Mouse (Mus musculus): ENCODE measurements around the gene Nupr1l. TPM values are rescaled to one million over a fixed set of nuclear protein-coding genes. Genes with fewer than 3 reads are reported as not detected.
"Not testable (repeated sequence)": the region's sequence is repeated elsewhere in the genome, so short reads cannot be mapped to it uniquely, and the experiment has no call there.

Nupr1l gene
- polyA plus RNA-seq, 1 experiment from 2014 or later, result 0.29 TPM

- 6% methylated on average over 10 of the region's 10 CpGs for WGBS (ENCODE audit: insufficient replicate concordance)
- H3K36me3 ChIP-seq (replicated peaks), result peaks cover 33% of the 10 kb centered on the region
- peak overlapping the region; percentile 86 for H3K4me3 ChIP-seq (replicated peaks)
- H3K27me3 ChIP-seq, result no peaks in the 10 kb centered on the region
- peaks cover 20% of the 10 kb centered on the region for H3K4me1 ChIP-seq (replicated peaks)
- peak overlapping the region; percentile 98 for H3K27ac ChIP-seq (replicated peaks)
- H3K9me3 ChIP-seq (replicated peaks), result no peaks in the 10 kb centered on the region
- H3K4me2 ChIP-seq, result peak overlapping the region; percentile 78
- peak overlapping the region; percentile 91 for H3K9ac ChIP-seq
- no peak for ATAC-seq (ENCODE audit: insufficient read depth)
These were observed 22.1 kb upstream of the Nupr1l start for GRCm38 (mm10) chr5:129886271-129886670.

- Histone ChIP-seq H3K4me1 (replicated peaks) (peaks cover 20% of the 10 kb centered on the region), H3K9me3 (replicated peaks) (no peaks in the 10 kb centered on the region), H3K9ac (peak within 1 kb of the TSS; percentile 91), H3K27ac (replicated peaks) (peak within 1 kb of the TSS; percentile 98), H3K36me3 (replicated peaks) (peaks cover 25% of the 10 kb centered on the region), H3K4me3 (replicated peaks) (peak within 1 kb of the TSS; percentile 86), H3K27me3 (no peaks in the 10 kb centered on the region), H3K4me2 (peak within 1 kb of the TSS; percentile 78)
- under 1% methylated on average over 46 of the region's 46 CpGs for WGBS (ENCODE audit: insufficient replicate concordance)
- ATAC-seq (ENCODE audit: insufficient read depth), result peak; percentile 99
These were observed 21.3 kb upstream of the Nupr1l start, which contains the start of gene Chchd2 for GRCm38 (mm10) chr5:129886911-129887636. Chchd2 (minus strand) TSS chr5:129887470.

GRCm38 (mm10) chr5:129890390-129890789 lies 17.9 kb upstream of the Nupr1l start:
- H3K9me3 ChIP-seq (replicated peaks); H3K4me2 ChIP-seq; H3K27me3 ChIP-seq; H3K36me3 ChIP-seq (replicated peaks); H3K4me3 ChIP-seq (replicated peaks); H3K27ac ChIP-seq (replicated peaks); ATAC-seq (ENCODE audit: insufficient read depth); H3K9ac ChIP-seq: not testable (repeated sequence)
- peaks cover 20% of the 10 kb centered on the region for H3K4me1 ChIP-seq (replicated peaks)
- WGBS (ENCODE audit: insufficient replicate concordance), result 55% methylated on average over 7 of the region's 7 CpGs

- ATAC-seq (ENCODE audit: insufficient read depth), result peak; percentile 98
- Histone ChIP-seq H3K9ac (peak within 1 kb of the TSS; percentile 49), H3K36me3 (replicated peaks) (no peaks in the 10 kb centered on the region), H3K4me2 (peak within 1 kb of the TSS; percentile 96), H3K4me1 (replicated peaks) (peaks cover 17% of the 10 kb centered on the region), H3K27me3 (no peaks in the 10 kb centered on the region), H3K4me3 (replicated peaks) (peak within 1 kb of the TSS; percentile 64), H3K9me3 (replicated peaks) (no peaks in the 10 kb centered on the region), H3K27ac (replicated peaks) (no peak within 1 kb of the TSS)
- 2% methylated on average over 44 of the region's 44 CpGs for WGBS (ENCODE audit: insufficient replicate concordance)
These were observed 12.9 kb upstream of the Nupr1l start, which contains the start of gene Zbed5 for GRCm38 (mm10) chr5:129895198-129896088. Zbed5 (plus strand) TSS chr5:129895723.

- no peak within 1 kb of the TSS for H3K9ac ChIP-seq
- H3K27ac ChIP-seq (replicated peaks), result no peak within 1 kb of the TSS
- peaks cover 17% of the 10 kb centered on the region for H3K4me1 ChIP-seq (replicated peaks)
- WGBS (ENCODE audit: insufficient replicate concordance), result 85% methylated on average over 1 of the region's 1 CpGs
- no peaks in the 10 kb centered on the region for H3K9me3 ChIP-seq (replicated peaks)
- H3K36me3 ChIP-seq (replicated peaks), result no peaks in the 10 kb centered on the region
- no peaks in the 10 kb centered on the region for H3K27me3 ChIP-seq
- no peak within 1 kb of the TSS for H3K4me2 ChIP-seq
- no peak for ATAC-seq (ENCODE audit: insufficient read depth)
- no peak within 1 kb of the TSS for H3K4me3 ChIP-seq (replicated peaks)
These were observed 9.9 kb upstream of the Nupr1l start, which contains the start of gene Phkg1 for GRCm38 (mm10) chr5:129898449-129898848. Phkg1 (minus strand) TSS chr5:129898549.

GRCm38 (mm10) chr5:129907775-129908174 lies 565 bp upstream of the Nupr1l start:
- no peaks in the 10 kb centered on the region for H3K36me3 ChIP-seq (replicated peaks)
- peaks cover 12% of the 10 kb centered on the region for H3K27me3 ChIP-seq
- peak overlapping the region; percentile 72 for H3K4me3 ChIP-seq (replicated peaks)
- ATAC-seq (ENCODE audit: insufficient read depth), result no peak
- no peaks in the 10 kb centered on the region for H3K9me3 ChIP-seq (replicated peaks)
- H3K9ac ChIP-seq, result 0 out of 2 replicates have a peak overlapping the region, but pooled peaks have one; percentile 68
- H3K4me2 ChIP-seq, result peak overlapping the region; percentile 96
- no peak overlapping the region for H3K27ac ChIP-seq (replicated peaks)
- WGBS (ENCODE audit: insufficient replicate concordance), result 20% methylated on average over 4 of the region's 4 CpGs
- peaks cover 21% of the 10 kb centered on the region for H3K4me1 ChIP-seq (replicated peaks)

- ATAC-seq (ENCODE audit: insufficient read depth), result no peak
- peak overlapping the region; percentile 96 for H3K4me2 ChIP-seq
- 63% methylated on average over 9 of the region's 9 CpGs for WGBS (ENCODE audit: insufficient replicate concordance)
- H3K4me1 ChIP-seq (replicated peaks), result peaks cover 21% of the 10 kb centered on the region
- H3K36me3 ChIP-seq (replicated peaks), result no peaks in the 10 kb centered on the region
- peaks cover 12% of the 10 kb centered on the region for H3K27me3 ChIP-seq
- peak overlapping the region; percentile 68 for H3K9ac ChIP-seq
- H3K27ac ChIP-seq (replicated peaks), result 0 out of 2 replicates have a peak overlapping the region, but pooled peaks have one; percentile 70
- no peaks in the 10 kb centered on the region for H3K9me3 ChIP-seq (replicated peaks)
- H3K4me3 ChIP-seq (replicated peaks), result peak overlapping the region; percentile 72
These were observed 807 bp downstream of the Nupr1l start for GRCm38 (mm10) chr5:129909147-129909546.

- H3K4me2 ChIP-seq, result peak overlapping the region; percentile 96; the same call in 1 of the 2 replicates
- no peak overlapping the region for H3K27ac ChIP-seq (replicated peaks)
- H3K27me3 ChIP-seq, result peaks cover 12% of the 10 kb centered on the region
- peaks cover 21% of the 10 kb centered on the region for H3K4me1 ChIP-seq (replicated peaks)
- H3K36me3 ChIP-seq (replicated peaks), result no peaks in the 10 kb centered on the region
- WGBS (ENCODE audit: insufficient replicate concordance), result 62% methylated on average over 7 of the region's 7 CpGs
- H3K4me3 ChIP-seq (replicated peaks), result no peak overlapping the region
- no peak overlapping the region for H3K9ac ChIP-seq
- ATAC-seq (ENCODE audit: insufficient read depth), result no peak
- H3K9me3 ChIP-seq (replicated peaks), result no peaks in the 10 kb centered on the region
These were observed 1.3 kb downstream of the Nupr1l start for GRCm38 (mm10) chr5:129909591-129909990.

GRCm38 (mm10) chr5:129914024-129914423 lies 5.7 kb downstream of the Nupr1l start:
- H3K9ac ChIP-seq, result no peak overlapping the region
- H3K27ac ChIP-seq (replicated peaks), result no peak overlapping the region
- ATAC-seq (ENCODE audit: insufficient read depth), result 0 out of 2 replicates have a peak, but pooled peaks have one; percentile 9
- H3K4me2 ChIP-seq, result no peak overlapping the region
- H3K36me3 ChIP-seq (replicated peaks), result no peaks in the 10 kb centered on the region
- H3K9me3 ChIP-seq (replicated peaks), result no peaks in the 10 kb centered on the region
- H3K27me3 ChIP-seq, result peaks cover 10% of the 10 kb centered on the region
- no peak overlapping the region for H3K4me3 ChIP-seq (replicated peaks)
- peaks cover 20% of the 10 kb centered on the region for H3K4me1 ChIP-seq (replicated peaks)
- WGBS (ENCODE audit: insufficient replicate concordance), result 30% methylated on average over 2 of the region's 2 CpGs

GRCm38 (mm10) chr5:129915491-129915890 lies 7.2 kb downstream of the Nupr1l start:
- not testable (repeated sequence) for H3K9ac ChIP-seq; ATAC-seq (ENCODE audit: insufficient read depth); H3K36me3 ChIP-seq (replicated peaks); H3K4me3 ChIP-seq (replicated peaks); H3K4me2 ChIP-seq; H3K27ac ChIP-seq (replicated peaks); H3K27me3 ChIP-seq; H3K9me3 ChIP-seq (replicated peaks)
- H3K4me1 ChIP-seq (replicated peaks), result peaks cover 12% of the 10 kb centered on the region
- WGBS (ENCODE audit: insufficient replicate concordance), result 75% methylated on average over 11 of the region's 11 CpGs
